Mouse (Mus musculus): ENCODE results near the gene Zfp598. TPM values are rescaled to one million over a fixed set of nuclear protein-coding genes. Genes with fewer than 3 reads are reported as not detected.

Zfp598 gene
- polyA plus RNA-seq, 1 experiment = 76.3 TPM

DNA sequence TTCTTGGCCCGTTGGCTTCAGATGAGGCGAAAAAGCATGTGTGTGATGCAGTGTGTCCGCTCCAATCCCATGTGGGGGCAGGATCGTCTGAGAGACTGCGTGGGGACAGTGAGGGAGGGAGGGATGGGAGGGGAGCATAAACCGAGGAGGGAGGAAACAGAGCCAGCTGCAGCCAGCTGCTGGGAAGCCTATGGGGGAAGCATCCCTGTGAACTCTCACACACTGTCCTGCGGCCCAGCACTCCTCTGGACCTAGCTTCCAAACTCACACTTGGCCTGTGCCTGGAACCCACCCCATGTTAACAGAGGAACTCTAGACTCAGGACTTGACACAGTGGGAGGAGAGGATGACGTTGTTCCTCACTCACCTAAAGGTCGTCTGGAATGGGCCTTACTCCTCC is 30.6 kb upstream of the Zfp598 start:
- no peak for DNase-seq (ENCODE audit: low read depth)
- TF ChIP-seq POLR2A (IDR thresholded peaks at IDR 0.05; ENCODE audit: borderline replicate concordance, extremely low read depth, insufficient read depth, insufficient read length, poor library complexity, severe bottlenecking) (no peak), CTCF (IDR thresholded peaks at IDR 0.05; ENCODE audit: borderline replicate concordance, extremely low read depth, insufficient read depth, insufficient read length) (no peak)

DNA sequence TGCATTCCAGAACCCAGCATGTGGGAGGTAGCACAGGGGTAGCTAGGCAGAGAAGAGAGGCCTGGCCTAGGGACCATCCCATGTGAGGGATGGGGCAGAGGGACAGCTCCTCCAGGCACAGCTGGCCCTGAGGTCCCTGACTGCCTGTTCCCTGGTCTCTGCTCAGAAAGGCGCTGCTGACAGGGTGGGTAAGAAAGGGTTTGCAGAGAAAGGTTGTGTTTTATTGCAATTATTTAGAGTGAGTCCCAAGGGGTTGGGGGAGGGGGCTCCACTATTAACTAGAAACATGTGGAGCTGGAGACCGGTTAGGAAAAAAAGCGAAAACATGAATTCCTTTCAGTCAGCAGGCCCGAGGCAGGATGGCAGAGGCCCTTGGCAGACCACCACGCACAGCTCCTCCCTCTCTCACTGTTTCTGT is 29.9 kb upstream of the Zfp598 start:
- DNase-seq (ENCODE audit: low read depth) = no peak
- TF ChIP-seq POLR2A (IDR thresholded peaks at IDR 0.05; ENCODE audit: borderline replicate concordance, extremely low read depth, insufficient read depth, insufficient read length, poor library complexity, severe bottlenecking) (no peak), CTCF (IDR thresholded peaks at IDR 0.05; ENCODE audit: borderline replicate concordance, extremely low read depth, insufficient read depth, insufficient read length) (no peak)

DNA sequence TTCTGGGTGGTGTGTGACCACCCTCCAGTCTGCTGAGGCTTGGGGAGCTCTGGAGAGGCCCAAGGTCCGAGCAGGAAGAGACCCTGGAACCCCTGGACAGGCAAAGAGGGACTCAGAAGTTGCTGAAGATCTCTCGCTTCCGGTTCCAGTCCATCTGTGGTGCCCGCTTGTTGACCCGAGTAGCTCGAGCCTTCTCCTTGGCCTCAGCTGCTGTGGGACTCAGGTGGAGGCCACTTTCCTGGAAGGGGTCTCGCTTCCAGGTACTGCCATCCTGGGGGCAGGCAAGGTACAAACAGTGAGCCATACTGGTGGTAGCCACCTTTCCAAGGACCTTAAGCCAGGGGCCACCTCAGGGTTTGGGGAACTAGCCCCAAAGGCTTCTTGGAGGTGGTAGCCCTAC is 29.4 kb upstream of the Zfp598 start:
- DNase-seq (ENCODE audit: low read depth) = no peak
- TF ChIP-seq CTCF (IDR thresholded peaks at IDR 0.05; ENCODE audit: borderline replicate concordance, extremely low read depth, insufficient read depth, insufficient read length) (no peak), POLR2A (IDR thresholded peaks at IDR 0.05; ENCODE audit: borderline replicate concordance, extremely low read depth, insufficient read depth, insufficient read length, poor library complexity, severe bottlenecking) (no peak)

DNA sequence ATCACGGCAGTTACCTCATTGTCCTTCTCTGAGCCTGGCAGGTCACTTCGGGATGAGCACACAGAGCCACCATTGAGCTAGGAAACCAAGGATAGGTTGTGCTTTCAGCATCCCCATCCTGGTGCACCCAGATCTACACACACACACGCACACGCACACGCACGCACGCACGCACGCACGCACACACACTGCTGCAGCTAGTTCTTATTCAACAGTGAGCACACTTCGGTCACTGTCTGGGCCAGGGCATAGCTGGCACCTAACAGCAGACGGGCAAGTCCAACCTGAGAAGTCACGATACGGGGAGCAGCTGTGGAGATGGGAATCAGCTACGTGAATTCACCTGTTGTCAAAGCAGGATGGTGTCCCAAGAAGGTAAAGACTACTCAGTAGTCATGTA is 28.9 kb upstream of the Zfp598 start:
- no peak for DNase-seq (ENCODE audit: low read depth)
- TF ChIP-seq CTCF (IDR thresholded peaks at IDR 0.05; ENCODE audit: borderline replicate concordance, extremely low read depth, insufficient read depth, insufficient read length) (no peak), POLR2A (IDR thresholded peaks at IDR 0.05; ENCODE audit: borderline replicate concordance, extremely low read depth, insufficient read depth, insufficient read length, poor library complexity, severe bottlenecking) (no peak)

DNA sequence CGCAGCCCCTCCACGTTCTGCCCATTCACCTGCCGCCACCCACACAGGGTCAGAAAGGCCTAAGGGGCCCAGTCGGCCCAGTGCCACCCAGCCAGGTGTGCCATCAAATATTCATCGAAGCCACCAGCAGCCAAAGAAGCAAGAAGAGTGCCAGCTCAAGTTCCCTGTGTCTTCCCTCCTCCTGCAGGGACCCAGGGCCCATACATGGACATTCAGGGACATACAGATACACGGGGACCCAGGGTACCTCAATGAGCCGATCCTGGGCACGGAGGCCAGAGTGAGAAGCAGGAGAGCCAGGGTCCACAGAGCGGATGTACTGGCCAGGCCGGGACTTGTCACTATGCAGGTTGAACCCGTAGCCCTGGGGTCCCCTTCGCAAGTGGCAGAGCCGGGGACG is 27.5 kb upstream of the Zfp598 start:
- no peak for DNase-seq (ENCODE audit: low read depth)
- TF ChIP-seq CTCF (IDR thresholded peaks at IDR 0.05; ENCODE audit: borderline replicate concordance, extremely low read depth, insufficient read depth, insufficient read length) = no peak
- no peak for TF ChIP-seq POLR2A (IDR thresholded peaks at IDR 0.05; ENCODE audit: borderline replicate concordance, extremely low read depth, insufficient read depth, insufficient read length, poor library complexity, severe bottlenecking)

DNA sequence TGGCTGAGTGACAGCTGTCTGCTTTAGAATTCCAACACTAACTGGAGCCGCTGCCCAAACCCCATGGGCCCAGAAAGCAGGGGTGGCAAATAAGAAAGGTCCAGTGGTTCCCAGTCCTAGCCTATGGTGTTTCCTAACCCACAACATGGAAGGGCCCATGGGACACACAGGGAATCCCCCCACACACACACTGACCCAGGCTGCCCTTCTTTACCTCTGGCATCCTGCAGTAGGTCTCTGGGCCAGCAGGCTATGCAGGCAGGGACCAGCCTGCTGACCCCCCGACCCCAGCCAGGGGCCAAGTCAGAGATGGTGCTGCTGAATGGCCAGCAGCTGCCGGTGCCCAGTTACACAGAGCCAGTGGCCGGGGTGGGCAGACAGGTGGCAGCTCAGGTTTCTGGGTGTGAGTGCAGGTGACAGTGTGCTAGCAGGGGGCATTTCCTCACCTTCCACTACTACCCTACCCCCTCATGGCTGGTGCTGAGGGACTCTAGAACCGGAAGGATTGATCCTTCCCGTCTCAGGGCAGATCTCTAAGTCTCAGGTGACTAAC is 26.6 kb upstream of the Zfp598 start:
- no peak for DNase-seq (ENCODE audit: low read depth)
- TF ChIP-seq CTCF (IDR thresholded peaks at IDR 0.05; ENCODE audit: borderline replicate concordance, extremely low read depth, insufficient read depth, insufficient read length) (no peak), POLR2A (IDR thresholded peaks at IDR 0.05; ENCODE audit: borderline replicate concordance, extremely low read depth, insufficient read depth, insufficient read length, poor library complexity, severe bottlenecking) (no peak)

DNA sequence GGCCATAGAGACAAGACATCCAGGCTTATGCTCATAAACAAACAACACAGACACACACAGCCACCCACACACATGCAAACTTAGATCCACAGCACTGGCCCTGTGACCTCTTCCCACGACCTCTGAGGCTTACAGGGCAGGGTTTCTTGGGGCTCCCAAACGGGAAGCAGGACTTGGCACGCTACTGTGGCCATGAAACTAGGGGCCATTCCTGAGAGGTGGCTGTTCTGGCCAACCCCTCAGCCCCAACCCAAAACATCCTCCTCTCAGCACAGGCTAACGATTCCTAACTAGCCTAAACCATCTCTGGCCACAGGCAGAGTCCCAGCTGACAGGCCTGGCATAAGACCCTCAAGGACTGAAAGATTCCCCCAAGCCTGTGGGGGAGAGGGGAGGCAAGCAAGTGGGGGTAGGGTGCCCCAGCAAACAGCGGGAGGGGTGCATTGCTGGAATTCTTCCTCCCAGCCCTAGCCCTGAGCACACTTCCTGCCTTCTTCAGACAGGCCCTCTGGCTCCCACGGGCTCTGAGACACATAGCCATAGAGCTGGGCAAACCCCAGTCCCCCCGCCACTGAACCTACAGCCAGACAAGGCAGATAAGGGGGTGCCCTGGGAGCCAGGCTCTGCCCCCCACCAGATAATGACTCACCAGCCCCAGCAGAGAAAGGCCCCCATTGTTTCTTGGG is 25.3 kb upstream of the Zfp598 start:
- no peak for DNase-seq (ENCODE audit: low read depth)
- TF ChIP-seq POLR2A (IDR thresholded peaks at IDR 0.05; ENCODE audit: borderline replicate concordance, extremely low read depth, insufficient read depth, insufficient read length, poor library complexity, severe bottlenecking) (no peak), CTCF (IDR thresholded peaks at IDR 0.05; ENCODE audit: borderline replicate concordance, extremely low read depth, insufficient read depth, insufficient read length) (no peak)

DNA sequence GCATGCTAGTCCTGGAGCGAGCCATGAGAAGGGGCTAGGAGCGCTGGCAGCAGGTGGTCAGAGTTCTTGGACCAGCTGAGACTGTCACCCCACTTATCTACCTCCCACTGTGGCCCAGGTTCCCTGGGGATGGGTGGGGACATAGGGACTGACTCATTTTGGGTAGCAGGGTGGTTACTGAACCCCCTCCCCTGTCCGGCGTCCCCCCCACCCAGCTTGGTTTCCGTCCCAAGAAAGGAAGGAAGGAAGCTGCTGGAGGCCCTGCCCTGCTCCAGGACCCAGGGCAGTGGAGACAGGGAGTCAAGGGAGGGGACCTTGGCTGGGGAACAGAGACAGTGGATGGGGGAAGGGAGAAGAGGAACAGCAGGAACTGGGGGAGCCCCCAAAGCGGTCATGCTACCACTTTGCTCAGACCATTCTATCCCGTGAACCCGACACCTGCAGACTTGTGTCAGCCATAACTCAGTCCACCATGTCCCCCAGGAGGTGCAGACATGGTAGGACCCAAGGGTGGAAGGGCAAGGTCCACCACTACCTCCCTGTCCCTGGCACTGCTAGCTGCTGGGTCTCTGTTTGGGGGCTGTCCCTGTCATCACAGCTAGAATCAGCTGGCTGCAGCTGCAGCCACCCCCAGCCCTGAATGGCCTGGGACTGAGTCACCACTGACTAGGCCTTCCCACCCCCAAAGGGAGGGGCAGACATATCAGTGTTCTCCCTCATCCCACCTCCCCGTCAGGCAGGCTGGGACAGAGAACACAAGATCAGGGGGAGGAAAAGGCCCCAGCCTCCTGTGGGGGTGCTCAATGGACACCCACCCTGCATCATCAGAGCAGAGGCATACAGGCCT is 24.4 kb upstream of the Zfp598 start:
- no peak for DNase-seq (ENCODE audit: low read depth)
- no peak for TF ChIP-seq POLR2A (IDR thresholded peaks at IDR 0.05; ENCODE audit: borderline replicate concordance, extremely low read depth, insufficient read depth, insufficient read length, poor library complexity, severe bottlenecking)
- no peak for TF ChIP-seq CTCF (IDR thresholded peaks at IDR 0.05; ENCODE audit: borderline replicate concordance, extremely low read depth, insufficient read depth, insufficient read length)

DNA sequence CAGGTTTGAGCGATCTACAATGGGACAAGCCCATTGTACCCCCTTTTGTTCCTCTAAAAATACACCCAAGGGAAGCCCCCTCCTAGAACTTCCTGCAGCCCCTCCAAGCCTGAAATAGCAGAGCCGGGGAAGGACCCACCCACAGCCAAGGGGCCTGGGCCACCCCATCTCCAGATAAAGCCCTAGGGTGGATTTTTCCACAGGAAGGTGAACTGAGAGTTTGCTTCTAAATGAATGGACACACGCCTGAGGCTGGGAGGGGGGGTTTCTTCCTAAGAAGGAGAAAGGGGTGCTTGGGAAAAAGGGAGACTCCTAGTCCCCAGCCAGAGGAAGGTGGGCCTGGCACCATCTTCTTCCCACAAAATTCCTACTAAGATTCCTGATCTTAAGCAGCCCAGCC is 23.6 kb upstream of the Zfp598 start:
- no peak for DNase-seq (ENCODE audit: low read depth)
- TF ChIP-seq CTCF (IDR thresholded peaks at IDR 0.05; ENCODE audit: borderline replicate concordance, extremely low read depth, insufficient read depth, insufficient read length) (no peak), POLR2A (IDR thresholded peaks at IDR 0.05; ENCODE audit: borderline replicate concordance, extremely low read depth, insufficient read depth, insufficient read length, poor library complexity, severe bottlenecking) (no peak)

DNA sequence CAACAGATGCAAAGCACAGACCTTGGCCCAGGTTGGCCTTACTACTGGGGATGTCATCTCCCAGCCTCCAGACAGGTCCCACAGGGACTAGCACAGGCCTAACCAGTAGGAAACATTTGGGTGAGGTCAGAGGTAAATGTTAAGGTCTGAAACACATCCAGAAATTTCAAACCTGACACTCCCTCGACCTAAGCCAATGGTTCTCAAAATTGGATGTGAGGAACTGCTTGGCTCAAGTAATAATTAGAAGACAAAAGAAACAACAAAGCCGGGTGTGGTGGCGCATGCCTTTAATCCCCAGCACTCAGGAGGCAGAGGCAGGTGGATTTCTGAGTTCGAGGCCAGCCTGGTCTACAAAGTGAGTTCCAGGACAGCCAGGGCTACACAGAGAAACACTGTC is 23.1 kb upstream of the Zfp598 start:
- TF ChIP-seq POLR2A (IDR thresholded peaks at IDR 0.05; ENCODE audit: borderline replicate concordance, extremely low read depth, insufficient read depth, insufficient read length, poor library complexity, severe bottlenecking) (no peak), CTCF (IDR thresholded peaks at IDR 0.05; ENCODE audit: borderline replicate concordance, extremely low read depth, insufficient read depth, insufficient read length) (no peak)
- no peak for DNase-seq (ENCODE audit: low read depth)

DNA sequence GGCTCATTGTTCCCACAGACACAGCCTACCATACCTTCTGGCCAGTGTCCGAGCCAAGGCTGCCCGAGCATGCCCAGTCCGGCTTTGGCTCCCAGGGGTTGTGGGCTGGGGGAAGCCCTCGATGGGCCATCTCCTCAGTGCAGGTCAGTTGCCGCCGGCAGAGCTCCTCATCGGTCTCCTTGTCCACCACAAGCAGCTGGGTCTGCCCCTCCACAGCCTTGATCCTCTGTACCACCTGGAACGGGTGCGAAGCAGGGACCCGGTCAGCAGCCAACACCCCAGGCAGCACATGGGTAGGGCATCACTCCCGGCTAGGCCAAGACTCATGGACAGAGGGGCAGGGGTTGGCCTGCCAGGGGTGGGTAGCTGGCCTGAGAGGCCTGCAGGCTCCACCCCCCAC is 22.0 kb upstream of the Zfp598 start:
- TF ChIP-seq CTCF (IDR thresholded peaks at IDR 0.05; ENCODE audit: borderline replicate concordance, extremely low read depth, insufficient read depth, insufficient read length) (no peak), POLR2A (IDR thresholded peaks at IDR 0.05; ENCODE audit: borderline replicate concordance, extremely low read depth, insufficient read depth, insufficient read length, poor library complexity, severe bottlenecking) (no peak)

More for the DNA sequence above, 22.0 kb upstream of the Zfp598 start:
- no peak for DNase-seq (ENCODE audit: low read depth)

All from brain, embryonic 14.5 days (tissue).